Mouse (Mus musculus) hindbrain, embryonic 10.5 days (tissue): ENCODE data around the gene Hipk2. TPM values are rescaled to one million over a fixed set of nuclear protein-coding genes. Genes with fewer than 3 reads are reported as not detected.

ENCODE experiments used
- DNase-seq: peaks from one replicate; pipeline ENCODE4 v3.0.0-alpha.2; 2017; ENCODE audit warnings: low spot score
- H3K27ac ChIP-seq: fragments of 300-500 bp; sonication (generic); 2 replicates; pipeline ENCODE4 v1.5.1; 2016; ENCODE audit warnings: mild to moderate bottlenecking, moderate library complexity
- H3K27me3 ChIP-seq: fragments of 300-500 bp; sonication (generic); 2 replicates; pipeline ENCODE4 v1.6.1; 2016; ENCODE audit warnings: mild to moderate bottlenecking; ENCODE audit not compliant: poor library complexity, insufficient read depth, severe bottlenecking
- H3K36me3 ChIP-seq: fragments of 300-500 bp; sonication (generic); 2 replicates; pipeline ENCODE4 v1.6.1; 2016; ENCODE audit warnings: mild to moderate bottlenecking, moderate library complexity
- H3K4me1 ChIP-seq: fragments of 300-500 bp; sonication (generic); replicated peaks from 2 replicates; pipeline ENCODE4 v1.6.1; 2016; ENCODE audit warnings: mild to moderate bottlenecking
- H3K4me3 ChIP-seq: fragments of 300-500 bp; sonication (generic); 2 replicates; pipeline ENCODE4 v1.5.1; 2016; ENCODE audit warnings: mild to moderate bottlenecking, moderate library complexity
- H3K9me3 ChIP-seq: fragments of 300-500 bp; sonication (generic); 2 replicates; pipeline ENCODE4 v1.6.1; 2016; ENCODE audit warnings: mild to moderate bottlenecking, moderate library complexity
- whole genome bisulfite sequencing: fragments of 180-500 bp; shearing (Covaris S2); methylation state at CpG from one replicate; pipeline ENCODE4 v1.1.7; 2016; 5-methylcytosine and 5-hydroxymethylcytosine counted together
- polyA plus RNA-seq: library from polyadenylated mRNA; unstranded; fragments of >200 nt; fragmentation: Nextera tagmentation; extraction: Ambion mirVana; gene quantifications from 2 replicates; pipeline ENCODE4 v1.2.1, GENCODE M21; 2016

Gene Hipk2
- polyA plus RNA-seq, 1 experiment from 2014 or later, result 29.6 TPM

DNA sequence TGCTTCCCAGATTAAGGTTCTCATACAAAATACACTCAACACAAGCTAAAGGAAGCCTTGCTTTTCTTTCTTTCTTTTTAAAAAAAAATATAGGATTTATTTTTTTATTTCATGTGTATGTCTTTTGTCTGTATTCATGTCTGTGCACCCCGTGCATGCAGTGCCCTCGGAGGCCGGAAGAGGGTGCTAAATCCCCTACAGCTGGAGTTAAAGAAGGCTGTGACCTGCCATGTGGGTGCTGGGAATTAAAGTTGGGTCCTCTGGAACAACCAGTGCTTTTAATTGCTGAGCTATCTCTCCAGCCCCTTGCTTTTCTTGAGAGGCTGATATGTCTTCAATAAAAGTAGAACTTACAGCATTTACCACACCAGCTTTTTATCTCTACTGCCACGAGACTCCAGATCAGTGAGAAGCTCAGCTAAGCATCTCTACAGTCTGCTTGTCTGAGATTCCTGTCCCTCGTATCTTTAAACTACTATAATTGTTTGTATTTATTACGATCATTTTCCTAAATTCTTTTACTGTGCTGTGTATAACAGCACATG lies 25.2 kb downstream of the Hipk2 start:
- no peaks in the 10 kb centered on the region for H3K36me3 ChIP-seq
- 95% methylated on average over 6 of the region's 6 CpGs for WGBS
- no peak for DNase-seq
- no peak overlapping the region for H3K4me3 ChIP-seq
- no peak overlapping the region for H3K27ac ChIP-seq
- no peaks in the 10 kb centered on the region for H3K27me3 ChIP-seq
- peaks cover 44% of the 10 kb centered on the region for H3K4me1 ChIP-seq
- H3K9me3 ChIP-seq, result no peaks in the 10 kb centered on the region

DNA sequence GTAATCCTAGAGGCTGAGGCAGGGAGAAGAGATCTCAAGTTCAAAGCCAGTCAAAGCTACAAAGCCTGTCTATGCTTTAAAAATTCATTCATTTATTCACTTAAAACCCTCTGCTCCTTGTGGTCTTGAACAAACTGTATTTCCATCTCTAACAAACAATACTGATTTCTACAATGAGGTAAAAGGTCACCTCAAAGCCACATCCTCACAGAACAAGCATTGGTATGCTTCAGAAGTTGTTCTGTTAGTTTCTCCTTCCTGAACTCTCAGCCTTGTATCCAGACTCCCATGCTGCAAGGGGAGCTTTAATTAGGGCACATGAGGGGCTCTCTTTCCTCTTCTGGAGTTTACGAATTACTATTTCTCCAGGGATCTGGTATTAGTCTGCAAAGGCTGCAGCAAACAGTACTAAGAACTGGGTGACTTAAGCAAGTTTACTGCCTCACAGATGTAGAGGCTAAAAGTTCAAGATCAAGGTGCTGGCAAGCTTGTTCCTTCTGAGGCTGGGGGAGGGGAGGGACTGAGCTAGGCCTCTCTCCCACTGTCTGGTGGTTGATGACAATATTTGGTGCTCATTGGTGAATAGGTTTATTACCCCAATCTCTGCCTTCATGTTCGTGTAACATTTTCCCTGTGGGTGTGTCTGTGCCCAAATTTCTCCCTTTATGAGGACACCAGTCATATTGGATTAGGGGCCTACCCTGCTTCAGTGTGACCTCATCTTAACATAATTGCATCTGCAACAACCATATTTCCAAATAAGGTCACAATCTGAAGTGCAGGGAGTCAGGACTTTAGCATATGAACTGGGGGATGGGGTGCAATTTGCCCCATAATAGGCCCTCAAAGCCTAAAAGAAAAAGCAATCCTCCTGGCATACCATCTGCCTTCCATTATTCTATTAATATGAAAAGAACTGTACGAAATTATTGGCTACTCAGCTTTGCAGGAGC lies 27.7 kb downstream of the Hipk2 start:
- peaks cover 50% of the 10 kb centered on the region for H3K4me1 ChIP-seq

DNA sequence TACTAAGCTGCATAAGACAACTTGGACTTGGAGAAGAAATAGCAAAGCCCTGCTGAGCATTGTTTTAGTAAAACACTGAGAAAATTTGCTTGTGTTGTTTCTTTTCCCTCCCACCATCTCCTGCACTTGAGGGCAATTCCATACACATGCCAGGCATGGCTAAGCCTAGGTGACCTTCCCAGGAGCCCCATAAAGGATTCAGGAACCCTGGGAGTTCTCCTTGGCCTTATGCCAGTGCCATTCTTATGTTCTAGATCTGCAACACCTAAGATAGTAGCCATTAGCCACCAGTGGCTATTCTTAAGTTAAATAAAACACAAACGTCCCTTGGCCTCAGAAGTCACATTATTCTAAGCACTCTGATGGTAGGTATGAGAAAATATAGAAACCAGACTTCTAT lies 28.5 kb downstream of the Hipk2 start:
- no peak overlapping the region for H3K4me3 ChIP-seq

More for the DNA sequence above, 27.7 kb downstream of the Hipk2 start:
- no peaks in the 10 kb centered on the region for H3K27me3 ChIP-seq
- no peak overlapping the region for H3K4me3 ChIP-seq
- WGBS, result 82% methylated on average over 3 of the region's 3 CpGs
- H3K9me3 ChIP-seq, result no peaks in the 10 kb centered on the region
- no peaks in the 10 kb centered on the region for H3K36me3 ChIP-seq
- H3K27ac ChIP-seq, result peak overlapping the region; percentile 16; the same call in 1 of the 2 replicates
- no peak for DNase-seq

DNA sequence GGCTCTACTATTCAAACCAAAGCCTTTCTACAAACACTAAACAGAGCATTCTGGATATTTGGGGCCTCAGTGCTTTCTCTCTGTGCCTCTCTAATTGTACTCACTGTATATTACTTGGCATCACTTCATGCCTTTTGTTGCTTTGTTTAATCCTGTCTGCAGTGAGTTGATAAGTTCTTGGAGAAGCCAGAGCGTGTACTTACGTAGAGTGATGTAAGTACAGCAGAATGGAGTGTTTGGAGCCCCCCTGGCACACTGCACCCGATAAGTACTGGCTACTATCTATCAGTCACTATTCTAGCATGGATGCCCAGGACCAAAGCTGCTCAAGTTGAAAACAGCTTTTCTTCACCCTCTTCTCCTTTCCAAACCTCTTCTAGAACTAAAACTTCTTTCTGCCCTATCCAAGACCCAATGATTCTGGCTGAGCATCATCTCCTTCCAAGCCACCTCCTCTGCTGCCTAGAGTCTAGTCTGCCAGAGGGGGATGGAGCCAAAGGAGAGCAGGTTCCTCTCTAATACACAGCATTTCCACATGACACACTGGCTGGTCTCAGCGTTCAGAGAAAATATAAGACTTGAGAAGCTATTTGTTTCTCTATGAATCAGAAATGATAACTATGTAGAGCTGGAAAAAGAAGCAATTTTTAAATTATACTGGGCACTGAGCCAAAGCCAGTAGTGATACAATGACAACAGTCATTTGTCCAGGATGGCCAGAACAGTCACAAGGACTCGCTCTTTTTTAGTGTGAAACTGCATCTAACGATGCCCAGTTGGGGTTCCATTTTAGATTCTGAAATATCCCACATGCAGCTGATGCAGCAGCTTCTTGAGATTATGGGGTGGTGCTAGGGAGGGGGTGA lies 29.4 kb downstream of the Hipk2 start:
- H3K4me3 ChIP-seq, result no peak overlapping the region
- H3K36me3 ChIP-seq, result 0 out of 2 replicates have a peak, but pooled peaks cover 3% of the 10 kb centered on the region
- 95% methylated on average over 6 of the region's 6 CpGs for WGBS
- H3K4me1 ChIP-seq, result peaks cover 50% of the 10 kb centered on the region
- H3K27me3 ChIP-seq, result no peaks in the 10 kb centered on the region
- no peaks in the 10 kb centered on the region for H3K9me3 ChIP-seq
- no peak for DNase-seq
- peak overlapping the region; percentile 35; the same call in 1 of the 2 replicates for H3K27ac ChIP-seq

More for the DNA sequence above, 28.5 kb downstream of the Hipk2 start:
- WGBS, result 87% methylated on average over 1 of the region's 1 CpGs
- H3K36me3 ChIP-seq, result 0 out of 2 replicates have a peak, but pooled peaks cover 3% of the 10 kb centered on the region
- peaks cover 50% of the 10 kb centered on the region for H3K4me1 ChIP-seq
- H3K27me3 ChIP-seq, result no peaks in the 10 kb centered on the region
- no peak for DNase-seq
- H3K9me3 ChIP-seq, result no peaks in the 10 kb centered on the region
- no peak overlapping the region for H3K27ac ChIP-seq

DNA sequence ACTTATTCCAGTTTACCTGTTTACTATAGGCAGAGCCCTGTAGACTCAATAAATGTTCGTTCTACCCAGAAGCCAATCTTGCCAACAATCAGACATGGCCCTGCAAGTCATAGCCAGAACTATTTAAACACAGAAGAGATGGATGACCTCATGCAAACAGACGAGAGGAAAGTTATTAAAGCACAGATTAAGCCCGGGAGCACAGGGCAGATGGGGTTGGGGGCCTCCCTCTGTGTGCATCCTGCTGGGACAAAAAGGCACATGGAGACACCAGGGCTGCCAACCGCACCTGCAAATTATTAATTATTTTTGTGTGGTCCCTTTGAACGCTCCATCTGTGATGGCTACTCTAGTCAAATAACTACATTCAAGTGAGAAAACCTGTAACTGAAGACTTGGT lies 30.1 kb downstream of the Hipk2 start:
- H3K27me3 ChIP-seq, result no peaks in the 10 kb centered on the region
- no peak overlapping the region for H3K4me3 ChIP-seq
- H3K27ac ChIP-seq, result no peak overlapping the region
- DNase-seq, result no peak
- no peaks in the 10 kb centered on the region for H3K9me3 ChIP-seq
- 0 out of 2 replicates have a peak, but pooled peaks cover 5% of the 10 kb centered on the region for H3K36me3 ChIP-seq
- H3K4me1 ChIP-seq, result peaks cover 50% of the 10 kb centered on the region
- 74% methylated on average over 5 of the region's 5 CpGs for WGBS

DNA sequence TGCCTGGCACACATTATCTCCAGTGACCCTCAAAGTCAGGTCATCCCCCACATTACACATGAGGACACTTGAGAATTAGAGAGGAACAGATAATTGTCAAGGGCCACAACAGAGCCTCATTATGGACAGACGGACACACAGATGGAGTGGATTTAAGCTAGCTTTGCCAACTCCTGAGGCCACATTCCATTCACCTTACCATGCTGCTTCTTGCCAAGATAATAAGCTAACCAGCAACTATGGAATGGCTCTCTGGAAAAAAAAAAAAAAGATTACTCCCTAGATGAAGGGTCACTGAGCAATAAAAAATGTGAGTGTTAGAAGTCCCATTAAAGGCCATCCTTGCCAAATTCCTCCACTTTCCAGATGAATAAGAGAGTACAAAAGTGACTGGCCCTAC lies 30.8 kb downstream of the Hipk2 start:
- Histone ChIP-seq H3K9me3 (no peaks in the 10 kb centered on the region), H3K4me1 (peaks cover 50% of the 10 kb centered on the region), H3K4me3 (no peak overlapping the region), H3K27ac (no peak overlapping the region), H3K27me3 (no peaks in the 10 kb centered on the region), H3K36me3 (peaks cover 12% of the 10 kb centered on the region)
- no peak for DNase-seq
- WGBS, result 67% methylated on average over 1 of the region's 1 CpGs

DNA sequence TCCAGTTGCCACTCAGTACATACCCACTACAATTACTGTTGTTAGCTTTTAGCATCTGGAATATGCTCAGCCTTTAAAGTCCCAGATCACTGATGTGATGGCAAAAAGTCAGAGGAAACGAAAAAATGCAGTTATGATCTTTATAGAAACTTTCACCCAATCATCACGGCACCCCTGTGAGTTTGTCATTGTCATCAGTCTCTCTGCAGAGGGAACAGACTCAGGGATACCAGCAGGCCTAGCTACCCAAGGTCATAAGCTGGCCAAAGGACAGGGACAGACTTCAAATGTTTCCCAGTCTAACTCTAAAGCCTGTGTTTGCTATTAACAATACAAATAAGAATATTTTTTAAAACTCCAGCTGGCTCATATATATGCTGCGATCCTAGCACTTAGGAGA lies 34.4 kb downstream of the Hipk2 start:
- WGBS, result 92% methylated on average over 3 of the region's 3 CpGs
- Histone ChIP-seq H3K9me3 (no peaks in the 10 kb centered on the region), H3K27ac (no peak overlapping the region), H3K27me3 (no peaks in the 10 kb centered on the region), H3K36me3 (peaks cover 32% of the 10 kb centered on the region), H3K4me1 (peaks cover 26% of the 10 kb centered on the region), H3K4me3 (no peak overlapping the region)
- DNase-seq, result no peak

DNA sequence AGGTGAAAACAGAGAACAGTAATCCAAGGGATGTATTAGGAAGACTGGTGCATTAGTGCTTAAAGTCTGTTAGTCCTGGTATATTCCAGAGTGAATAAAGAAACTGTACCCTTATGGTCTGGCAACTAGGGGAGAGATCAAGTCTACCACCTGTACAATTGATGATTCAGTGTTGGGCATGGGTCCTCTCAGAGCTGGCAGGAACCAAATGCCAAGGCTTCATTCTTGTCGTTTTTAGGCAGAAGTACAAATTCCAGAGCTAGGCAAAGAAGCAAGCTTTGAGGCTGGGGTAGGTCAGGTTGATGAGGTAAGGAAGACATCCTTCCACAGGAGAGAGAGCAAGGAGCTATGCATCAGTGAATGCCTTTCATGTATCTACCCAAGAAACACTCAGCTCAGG lies 35.2 kb downstream of the Hipk2 start:
- no peak for DNase-seq
- Histone ChIP-seq H3K36me3 (peaks cover 32% of the 10 kb centered on the region), H3K27me3 (no peaks in the 10 kb centered on the region), H3K4me1 (peaks cover 19% of the 10 kb centered on the region), H3K4me3 (no peak overlapping the region), H3K9me3 (no peaks in the 10 kb centered on the region), H3K27ac (no peak overlapping the region)
- WGBS, result 75% methylated on average over 1 of the region's 1 CpGs

DNA sequence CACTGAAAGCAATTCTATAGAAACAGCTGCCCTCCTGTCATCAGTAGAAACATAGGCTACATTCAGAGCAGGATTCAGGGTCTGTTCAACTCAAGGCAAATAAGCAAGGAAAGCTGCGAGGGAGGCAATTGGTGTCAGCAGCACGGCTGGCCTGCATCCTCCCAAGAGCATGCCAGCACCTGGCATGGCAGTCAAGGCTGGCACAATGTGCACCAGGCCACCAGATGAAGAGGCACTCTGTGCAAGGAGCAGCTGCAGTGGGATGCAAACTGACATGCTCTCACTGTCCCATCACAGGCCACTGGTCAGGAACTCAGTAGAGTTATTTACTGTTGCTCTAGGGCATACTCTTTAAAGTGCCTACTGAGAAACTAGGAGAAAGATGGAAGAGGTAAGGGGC lies 35.6 kb downstream of the Hipk2 start:
- Histone ChIP-seq H3K9me3 (no peaks in the 10 kb centered on the region), H3K27ac (no peak overlapping the region), H3K4me1 (peaks cover 15% of the 10 kb centered on the region), H3K4me3 (no peak overlapping the region), H3K36me3 (peaks cover 32% of the 10 kb centered on the region), H3K27me3 (no peaks in the 10 kb centered on the region)
- 90% methylated on average over 2 of the region's 2 CpGs for whole genome bisulfite sequencing
- no peak for DNase-seq

DNA sequence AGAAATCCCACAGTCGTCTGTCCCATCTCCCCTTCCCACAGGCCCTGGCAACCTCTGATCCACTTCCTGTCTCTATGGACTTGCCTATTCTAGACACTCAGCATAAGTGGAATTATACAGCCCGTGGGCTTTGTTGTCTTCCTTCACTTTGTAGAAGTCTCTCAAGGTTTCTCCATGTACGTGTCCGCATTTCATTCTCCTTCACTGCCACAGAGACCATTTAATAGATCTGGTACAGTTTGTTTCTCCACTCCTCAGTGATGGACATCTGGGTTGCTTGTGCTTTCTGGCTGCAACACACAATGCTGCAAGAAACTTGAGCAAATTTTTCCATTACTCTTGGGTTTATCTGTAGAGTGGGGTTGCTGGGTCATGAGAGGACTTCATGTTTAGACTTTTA lies 36.1 kb downstream of the Hipk2 start:
- Histone ChIP-seq H3K4me1 (peaks cover 10% of the 10 kb centered on the region), H3K27ac (no peak overlapping the region), H3K36me3 (peaks cover 32% of the 10 kb centered on the region), H3K9me3 (no peaks in the 10 kb centered on the region), H3K27me3 (no peaks in the 10 kb centered on the region), H3K4me3 (no peak overlapping the region)
- WGBS, result 78% methylated on average over 4 of the region's 4 CpGs
- DNase-seq, result no peak

DNA sequence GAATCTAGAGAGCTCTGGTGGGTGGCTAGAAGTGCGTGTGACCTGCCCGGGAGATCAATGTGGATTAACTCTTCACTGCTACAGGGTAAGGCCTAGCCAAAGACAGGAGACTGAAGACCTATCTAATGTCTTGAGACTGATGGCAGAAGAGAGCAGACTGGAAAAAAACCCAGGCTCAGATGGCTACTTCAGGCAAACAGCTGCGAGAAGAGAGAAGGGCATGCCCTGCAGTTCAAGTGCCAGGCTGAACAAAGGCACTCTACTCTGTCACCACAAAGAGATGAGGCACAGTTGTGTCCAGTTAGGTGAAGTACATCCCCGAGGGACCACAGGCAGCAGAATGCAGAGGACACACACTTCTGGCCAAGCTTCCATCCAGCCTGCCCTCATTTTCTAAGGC lies 37.9 kb downstream of the Hipk2 start:
- 0 out of 2 replicates have a peak overlapping the region, but pooled peaks have one; percentile 40 for H3K27ac ChIP-seq
- no peaks in the 10 kb centered on the region for H3K27me3 ChIP-seq
- H3K9me3 ChIP-seq, result no peaks in the 10 kb centered on the region
- peaks cover 32% of the 10 kb centered on the region for H3K36me3 ChIP-seq
- no peak for DNase-seq
- H3K4me3 ChIP-seq, result no peak overlapping the region
- 84% methylated on average over 4 of the region's 4 CpGs for WGBS
- peaks cover 22% of the 10 kb centered on the region for H3K4me1 ChIP-seq

DNA sequence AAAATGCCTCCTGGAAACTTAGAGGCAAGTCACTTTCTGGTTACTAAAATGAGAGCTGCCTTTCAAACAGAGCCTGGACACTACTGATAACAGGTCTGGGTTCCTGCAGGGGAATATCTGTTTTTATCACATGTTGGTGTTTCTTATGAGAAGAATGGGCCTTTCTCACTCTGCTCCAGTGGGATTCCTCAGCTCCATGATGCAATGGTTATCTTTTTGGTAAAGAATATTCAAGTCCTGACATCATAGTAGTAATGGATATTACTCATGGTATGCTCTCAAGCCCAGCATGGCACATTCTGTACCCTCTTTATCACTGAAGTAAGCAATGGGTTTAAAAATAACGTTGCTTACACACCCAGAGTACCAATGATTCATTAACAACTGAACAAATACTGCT lies 40.7 kb downstream of the Hipk2 start:
- Histone ChIP-seq H3K4me1 (peaks cover 22% of the 10 kb centered on the region), H3K36me3 (peaks cover 24% of the 10 kb centered on the region), H3K27me3 (no peaks in the 10 kb centered on the region), H3K9me3 (no peaks in the 10 kb centered on the region), H3K27ac (no peak overlapping the region), H3K4me3 (no peak overlapping the region)
- 85% methylated on average over 1 of the region's 1 CpGs for WGBS
- DNase-seq, result no peak
